Mouse (Mus musculus) testis, adult 2 months (tissue): ENCODE measurements around the gene Dhh.

Experiments used
- CTCF ChIP-seq: fragments of 200-500 bp; IDR thresholded peaks from 2 replicates; pipeline ENCODE4 v1.5.1; 2012; ENCODE audit warnings: low read depth, mild to moderate bottlenecking, inconsistent platforms, low read length, moderate library complexity; ENCODE audit not compliant: control insufficient read depth, insufficient read depth, insufficient replicate concordance
- POLR2A ChIP-seq: fragments of 200-500 bp; IDR thresholded peaks from 2 replicates; pipeline ENCODE4 v1.6.1; 2012; ENCODE audit warnings: low read depth, mild to moderate bottlenecking, inconsistent platforms, low read length, moderate library complexity; ENCODE audit not compliant: control insufficient read depth

GRCm38 (mm10) chr15:98849165-98849564 is 49.2 kb downstream of the Dhh start:
- TF ChIP-seq POLR2A (no peak), CTCF (no peak)
